Mouse (Mus musculus): ENCODE data around the gene Tnni2. TPM values are rescaled to one million over a fixed set of nuclear protein-coding genes. Genes with fewer than 3 reads are reported as not detected.
A peak's percentile ranks its signal among the peaks of the same experiment; 100 is the strongest.

Tnni2 gene
- polyA plus RNA-seq, 1 experiment from 2014 or later = 1.2 TPM

DNA sequence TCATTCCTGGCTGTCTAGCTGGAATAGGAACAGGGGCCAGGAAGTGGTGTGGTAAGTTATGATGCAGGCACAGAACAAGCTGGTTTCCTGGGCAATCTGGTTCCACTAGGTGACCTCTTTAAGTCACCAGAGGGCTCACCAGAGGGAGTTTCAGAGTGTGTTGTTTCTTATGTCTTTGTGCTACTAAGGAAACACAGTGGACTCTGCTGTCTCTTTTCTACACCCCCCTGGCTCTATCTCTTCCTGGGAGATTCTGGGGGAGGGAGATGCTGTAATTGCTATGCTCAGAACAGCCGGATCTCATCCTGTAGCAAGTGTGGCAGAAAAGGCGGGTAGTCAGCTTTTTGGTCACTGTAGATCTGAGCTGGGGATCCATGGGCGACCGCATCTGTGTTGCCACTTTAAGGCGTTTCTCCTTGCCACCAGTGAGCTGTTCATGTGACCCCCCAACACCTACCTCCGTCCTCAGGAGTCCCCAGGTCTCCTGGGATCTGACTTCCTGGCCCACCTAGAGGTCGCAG, 28.6 kb downstream of the Tnni2 start:
- 0 out of 2 replicates have a peak, but pooled peaks cover 6% of the 10 kb centered on the region for H3K27me3 ChIP-seq (ENCODE audit: insufficient read depth, poor library complexity, severe bottlenecking)
- peak overlapping the region; percentile 92 for H3K27ac ChIP-seq
- no peaks in the 10 kb centered on the region for H3K36me3 ChIP-seq
- H3K4me1 ChIP-seq (replicated peaks) = peaks cover 49% of the 10 kb centered on the region
- WGBS = 84% methylated on average over 7 of the region's 7 CpGs
- H3K4me3 ChIP-seq = no peak overlapping the region
- H3K9me3 ChIP-seq = no peaks in the 10 kb centered on the region
- no peak for DNase-seq (ENCODE audit: low spot score)

DNA sequence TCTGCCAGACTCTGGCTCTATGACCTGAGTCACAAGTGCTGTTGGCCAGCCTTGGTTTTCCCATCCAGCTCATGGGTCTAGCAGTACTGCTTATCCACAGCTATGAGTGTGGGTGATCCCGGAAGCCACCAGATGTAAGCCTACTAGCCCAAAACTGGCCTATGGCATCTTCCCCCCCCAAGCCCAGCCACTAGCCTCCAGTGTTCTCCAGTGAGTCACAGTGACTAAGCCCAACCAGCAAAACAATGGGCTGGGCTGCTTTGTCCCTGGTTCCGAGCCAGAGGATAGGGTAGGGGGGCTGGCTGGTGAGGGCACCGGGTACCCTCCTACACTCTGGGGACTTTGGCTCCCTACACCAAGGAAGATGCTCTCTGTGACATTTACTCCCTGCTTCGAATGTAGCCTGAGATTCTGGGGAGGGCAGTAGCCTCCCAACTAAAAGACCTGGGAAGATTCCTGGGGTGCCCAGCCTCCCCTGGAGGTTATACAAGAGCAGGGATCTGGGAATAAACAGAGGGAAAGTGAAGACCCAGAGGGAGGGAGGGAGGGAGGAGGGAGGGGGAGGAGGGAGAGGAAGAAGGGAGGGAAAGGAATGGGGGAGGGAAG, 29.3 kb downstream of the Tnni2 start:
- no peaks in the 10 kb centered on the region for H3K36me3 ChIP-seq
- peak; percentile 63 for DNase-seq (ENCODE audit: low spot score)
- peaks cover 55% of the 10 kb centered on the region for H3K4me1 ChIP-seq (replicated peaks)
- H3K27me3 ChIP-seq (ENCODE audit: insufficient read depth, poor library complexity, severe bottlenecking) = 0 out of 2 replicates have a peak, but pooled peaks cover under 1% of the 10 kb centered on the region
- WGBS = 23% methylated on average over 4 of the region's 4 CpGs
- peak overlapping the region; percentile 92 for H3K27ac ChIP-seq
- H3K9me3 ChIP-seq = no peaks in the 10 kb centered on the region
- H3K4me3 ChIP-seq = no peak overlapping the region

DNA sequence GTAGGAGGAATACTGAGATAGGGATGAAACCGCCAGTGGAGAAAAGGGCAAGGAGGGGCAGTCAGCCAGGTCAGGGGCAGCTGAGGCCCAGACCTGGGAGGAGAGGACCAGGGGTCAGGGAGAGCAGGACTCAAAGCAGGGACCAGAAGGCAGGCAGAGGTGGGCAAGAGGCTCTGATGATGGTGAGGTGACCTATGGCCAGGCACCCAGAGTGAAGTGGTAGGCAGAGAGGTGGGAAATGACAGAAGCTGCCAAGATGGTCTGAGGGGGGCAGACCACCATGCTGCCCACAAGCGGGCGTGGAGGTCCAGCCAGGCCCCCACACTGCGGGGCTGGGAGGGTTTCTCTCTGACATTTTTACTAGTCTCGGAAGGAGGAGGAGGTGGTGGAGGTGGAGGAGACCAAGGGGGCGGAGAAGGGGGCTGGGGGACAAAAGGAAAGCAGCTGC, 29.8 kb downstream of the Tnni2 start:
- DNase-seq (ENCODE audit: low spot score) = no peak
- Histone ChIP-seq H3K27me3 (ENCODE audit: insufficient read depth, poor library complexity, severe bottlenecking) (no peaks in the 10 kb centered on the region), H3K4me3 (no peak overlapping the region), H3K9me3 (no peaks in the 10 kb centered on the region), H3K27ac (peak overlapping the region; percentile 92), H3K36me3 (no peaks in the 10 kb centered on the region), H3K4me1 (replicated peaks) (peaks cover 59% of the 10 kb centered on the region)
- 16% methylated on average over 6 of the region's 6 CpGs for WGBS

DNA sequence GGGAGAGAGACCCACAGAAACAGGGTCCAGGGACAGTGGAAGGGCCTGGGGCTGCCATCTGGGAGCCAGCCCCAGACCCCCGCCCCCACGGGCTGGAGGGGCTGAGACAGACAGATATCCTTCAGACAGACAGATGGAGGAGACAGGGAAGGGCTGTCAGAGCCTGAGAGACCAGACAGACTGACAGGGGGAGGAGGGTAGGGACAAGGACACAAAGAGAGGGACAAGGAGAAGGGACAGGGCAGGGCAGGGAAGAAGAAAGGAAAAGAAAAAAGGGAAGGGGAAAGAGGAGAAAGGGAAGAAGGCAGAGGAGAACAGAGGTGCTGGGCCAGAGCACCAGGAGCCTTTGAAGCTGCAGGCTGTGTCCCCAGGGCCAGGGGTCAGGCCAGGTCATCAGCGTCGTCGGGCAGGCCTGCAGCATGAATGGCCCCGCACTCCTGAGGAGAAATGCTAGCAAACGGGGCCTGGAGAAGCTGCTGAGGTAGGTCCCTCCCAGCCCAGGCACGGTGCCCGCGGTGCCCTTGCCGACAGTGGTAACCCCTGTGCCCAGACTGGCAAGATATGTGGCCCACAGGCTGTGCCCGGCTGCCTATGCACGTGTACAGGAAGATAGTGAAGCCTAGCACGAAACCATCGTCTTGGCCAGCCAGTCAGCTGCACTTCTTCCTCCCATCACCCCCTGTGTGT, 30.4 kb downstream of the Tnni2 start:
- Histone ChIP-seq H3K27ac (peak overlapping the region; percentile 92), H3K4me1 (replicated peaks) (peaks cover 65% of the 10 kb centered on the region), H3K4me3 (peak overlapping the region; percentile 18), H3K27me3 (ENCODE audit: insufficient read depth, poor library complexity, severe bottlenecking) (no peaks in the 10 kb centered on the region), H3K9me3 (no peaks in the 10 kb centered on the region), H3K36me3 (no peaks in the 10 kb centered on the region)
- peak; percentile 59 for DNase-seq (ENCODE audit: low spot score)
- WGBS = 27% methylated on average over 15 of the region's 15 CpGs

DNA sequence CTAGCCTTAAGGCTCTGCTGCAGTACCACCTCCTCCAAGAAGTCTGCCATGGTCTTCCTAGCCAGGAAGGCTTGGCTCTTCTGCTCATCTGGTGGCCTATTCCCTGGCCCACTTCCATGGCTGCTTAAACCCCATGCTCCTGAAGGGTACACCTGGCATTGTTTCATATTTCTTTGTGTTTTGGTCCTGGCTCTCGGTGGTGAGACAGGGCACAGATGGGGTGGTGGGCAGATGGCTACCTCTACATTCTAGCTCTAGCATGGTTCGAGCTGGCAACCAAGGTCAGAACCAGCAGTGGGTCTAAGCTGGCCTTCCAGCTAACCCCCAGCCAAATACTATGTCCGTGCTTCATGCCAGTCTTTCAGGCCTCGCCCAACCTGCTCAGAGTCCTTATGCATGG, 31.3 kb downstream of the Tnni2 start:
- 88% methylated on average over 4 of the region's 4 CpGs for WGBS
- Histone ChIP-seq H3K4me3 (no peak overlapping the region), H3K36me3 (no peaks in the 10 kb centered on the region), H3K9me3 (no peaks in the 10 kb centered on the region), H3K4me1 (replicated peaks) (peaks cover 74% of the 10 kb centered on the region), H3K27me3 (ENCODE audit: insufficient read depth, poor library complexity, severe bottlenecking) (no peaks in the 10 kb centered on the region), H3K27ac (peak overlapping the region; percentile 92)
- no peak for DNase-seq (ENCODE audit: low spot score)

DNA sequence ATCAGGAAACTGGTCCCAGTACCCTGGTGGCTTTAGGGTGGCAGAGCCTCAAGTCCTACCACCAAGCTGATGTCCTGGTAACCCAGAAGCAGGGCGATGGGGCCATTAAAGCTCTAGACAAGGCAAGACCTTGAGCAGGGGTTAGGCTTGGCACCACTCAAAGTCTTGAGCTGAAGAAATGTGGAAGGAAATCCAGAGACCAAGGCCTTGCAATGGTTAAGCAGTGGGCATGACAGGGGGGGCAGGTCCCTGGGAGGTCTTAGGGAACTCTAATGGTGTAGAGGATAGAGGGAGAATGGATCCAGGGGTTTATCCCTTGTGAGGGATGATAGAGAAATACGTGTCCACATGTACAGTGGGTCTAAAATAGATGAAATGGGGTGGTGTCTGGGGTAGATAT, 31.9 kb downstream of the Tnni2 start:
- WGBS = 95% methylated on average over 2 of the region's 2 CpGs
- H3K4me3 ChIP-seq = no peak overlapping the region
- H3K4me1 ChIP-seq (replicated peaks) = peaks cover 80% of the 10 kb centered on the region
- no peaks in the 10 kb centered on the region for H3K27me3 ChIP-seq (ENCODE audit: insufficient read depth, poor library complexity, severe bottlenecking)
- H3K9me3 ChIP-seq = no peaks in the 10 kb centered on the region
- no peaks in the 10 kb centered on the region for H3K36me3 ChIP-seq
- no peak for DNase-seq (ENCODE audit: low spot score)
- peak overlapping the region; percentile 92 for H3K27ac ChIP-seq

DNA sequence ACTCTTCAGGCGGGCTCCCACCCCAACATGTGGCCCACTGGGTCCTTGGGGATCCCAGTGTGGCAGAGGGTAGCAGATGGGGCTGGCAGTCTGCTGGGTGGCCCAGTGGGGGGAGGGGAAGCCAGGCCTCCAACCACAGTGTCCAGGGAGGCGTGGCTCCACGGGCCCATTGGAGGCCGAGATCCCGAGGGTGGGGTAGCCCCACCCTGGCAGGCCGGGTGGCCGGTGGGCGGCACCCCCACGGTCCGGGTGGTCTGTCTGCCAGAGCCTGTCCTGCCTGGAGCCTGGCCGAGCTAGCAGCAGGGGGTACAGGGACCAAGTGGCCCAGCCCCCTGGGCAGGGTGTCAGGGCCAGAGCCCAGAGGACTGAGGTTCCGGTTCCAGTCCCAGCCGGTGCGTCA, 33.2 kb downstream of the Tnni2 start:
- Histone ChIP-seq H3K27ac (peak overlapping the region; percentile 74), H3K36me3 (no peaks in the 10 kb centered on the region), H3K27me3 (ENCODE audit: insufficient read depth, poor library complexity, severe bottlenecking) (no peaks in the 10 kb centered on the region), H3K9me3 (no peaks in the 10 kb centered on the region), H3K4me1 (replicated peaks) (peaks cover 92% of the 10 kb centered on the region), H3K4me3 (no peak overlapping the region)
- WGBS = 82% methylated on average over 14 of the region's 14 CpGs
- no peak for DNase-seq (ENCODE audit: low spot score)

DNA sequence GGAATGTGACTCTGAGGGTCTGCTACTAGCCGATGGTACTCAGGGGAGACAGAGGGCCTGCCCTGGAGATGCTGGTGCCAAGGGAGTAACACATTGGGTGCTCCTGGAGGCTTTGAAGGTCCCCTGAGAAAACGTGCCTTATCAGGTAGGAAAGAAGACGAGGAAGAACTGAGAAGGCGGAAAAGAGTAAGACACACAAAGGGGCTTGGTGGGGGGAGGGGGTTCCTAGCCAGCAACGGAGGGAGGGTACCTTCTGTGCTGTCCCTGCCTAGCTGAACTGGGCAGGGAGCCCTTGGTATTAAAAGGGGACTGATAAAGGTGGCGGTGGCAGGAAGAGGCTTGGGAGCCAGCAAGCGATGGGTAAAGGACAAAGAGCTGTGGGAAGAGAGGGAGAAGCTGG, 34.0 kb downstream of the Tnni2 start:
- DNase-seq (ENCODE audit: low spot score) = no peak

DNA sequence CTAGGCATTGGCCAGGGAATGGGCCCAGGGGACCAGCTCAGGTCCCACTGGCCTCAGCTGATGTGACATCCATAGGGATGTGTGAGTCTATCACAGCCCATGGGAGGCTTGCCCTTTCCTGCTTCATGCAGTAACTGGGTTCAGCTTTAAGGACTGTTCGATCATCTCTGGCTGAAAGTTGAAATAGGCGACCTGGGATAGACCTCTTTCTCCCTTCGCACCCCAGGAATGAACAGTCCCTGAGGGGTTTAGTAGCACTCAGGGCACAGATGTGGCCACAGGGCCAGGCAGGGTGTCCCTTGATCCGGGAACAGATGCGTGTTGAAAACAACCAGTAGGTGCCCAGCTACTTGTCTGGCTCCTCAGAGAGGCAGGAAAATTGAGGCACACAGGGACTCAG, 34.7 kb downstream of the Tnni2 start:
- Histone ChIP-seq H3K36me3 (no peaks in the 10 kb centered on the region), H3K9me3 (no peaks in the 10 kb centered on the region), H3K27me3 (ENCODE audit: insufficient read depth, poor library complexity, severe bottlenecking) (no peaks in the 10 kb centered on the region), H3K27ac (peak overlapping the region; percentile 74; the same call in 1 of the 2 replicates), H3K4me1 (replicated peaks) (peaks cover 87% of the 10 kb centered on the region), H3K4me3 (no peak overlapping the region)
- WGBS = 83% methylated on average over 5 of the region's 5 CpGs
- no peak for DNase-seq (ENCODE audit: low spot score)

More for the DNA sequence above, 34.0 kb downstream of the Tnni2 start:
- H3K27ac ChIP-seq = peak overlapping the region; percentile 74
- H3K4me3 ChIP-seq = no peak overlapping the region
- peaks cover 87% of the 10 kb centered on the region for H3K4me1 ChIP-seq (replicated peaks)
- H3K27me3 ChIP-seq (ENCODE audit: insufficient read depth, poor library complexity, severe bottlenecking) = no peaks in the 10 kb centered on the region
- no peaks in the 10 kb centered on the region for H3K9me3 ChIP-seq
- H3K36me3 ChIP-seq = no peaks in the 10 kb centered on the region
- WGBS = 69% methylated on average over 7 of the region's 7 CpGs

DNA sequence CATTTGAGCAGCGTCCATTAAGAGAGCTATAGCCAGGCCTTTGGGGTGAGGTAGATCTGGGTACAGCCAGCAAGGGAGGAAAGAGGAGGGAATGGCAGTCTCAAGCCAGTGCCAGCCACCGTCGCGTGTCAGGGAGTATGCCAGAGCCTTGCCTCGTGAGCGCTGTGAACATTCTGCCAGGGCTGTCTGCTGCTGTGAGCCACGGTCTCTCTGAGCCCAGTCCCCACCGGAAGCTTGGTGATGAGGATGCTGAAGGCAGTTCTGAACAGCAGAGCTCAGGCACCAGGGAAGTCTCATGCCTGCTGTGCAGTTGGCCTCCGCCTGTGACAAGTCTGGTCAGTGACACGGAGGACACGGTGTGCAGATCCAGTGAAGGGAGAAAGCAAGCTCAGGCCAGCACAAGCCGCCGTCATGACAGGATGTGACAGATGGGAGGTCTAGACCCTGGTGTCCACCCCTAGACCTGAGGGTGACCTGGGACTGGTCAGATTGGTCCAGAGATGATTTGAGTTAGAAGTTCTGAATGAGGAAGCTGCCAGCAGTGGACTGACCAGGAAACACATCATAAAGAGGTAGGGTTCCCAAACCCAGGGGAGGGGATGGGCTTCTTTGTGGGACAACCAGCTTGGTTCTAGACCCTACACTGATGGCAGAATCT, 35.3 kb downstream of the Tnni2 start:
- no peak for DNase-seq (ENCODE audit: low spot score)
- H3K36me3 ChIP-seq = no peaks in the 10 kb centered on the region
- peaks cover 87% of the 10 kb centered on the region for H3K4me1 ChIP-seq (replicated peaks)
- no peaks in the 10 kb centered on the region for H3K27me3 ChIP-seq (ENCODE audit: insufficient read depth, poor library complexity, severe bottlenecking)
- 89% methylated on average over 13 of the region's 13 CpGs for WGBS
- H3K4me3 ChIP-seq = no peak overlapping the region
- H3K9me3 ChIP-seq = no peaks in the 10 kb centered on the region
- peak overlapping the region; percentile 75; the same call in 1 of the 2 replicates for H3K27ac ChIP-seq

DNA sequence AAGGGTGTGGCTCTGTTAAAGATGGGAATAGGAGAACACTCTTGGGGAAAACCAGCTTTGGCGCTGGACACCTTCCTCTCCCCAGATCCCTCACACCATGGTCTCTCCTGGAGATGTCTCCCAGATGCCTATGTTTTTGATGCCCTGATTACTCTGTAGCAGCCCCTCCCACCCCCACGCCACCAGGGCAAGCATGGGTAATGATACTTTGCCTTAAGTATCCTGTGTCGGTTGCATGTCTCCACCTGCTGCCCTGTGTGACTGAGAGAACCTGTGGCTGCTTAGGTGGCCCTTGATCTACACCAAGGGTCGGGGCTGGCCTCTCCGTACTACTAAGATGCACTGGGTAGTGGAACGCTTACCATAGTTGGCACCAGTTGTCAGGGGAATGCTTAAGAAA, 36.4 kb downstream of the Tnni2 start:
- Histone ChIP-seq H3K4me1 (replicated peaks) (peaks cover 87% of the 10 kb centered on the region), H3K36me3 (no peaks in the 10 kb centered on the region), H3K9me3 (no peaks in the 10 kb centered on the region), H3K4me3 (no peak overlapping the region), H3K27me3 (ENCODE audit: insufficient read depth, poor library complexity, severe bottlenecking) (0 out of 2 replicates have a peak, but pooled peaks cover 3% of the 10 kb centered on the region), H3K27ac (peak overlapping the region; percentile 75)
- WGBS = 90% methylated on average over 6 of the region's 6 CpGs
- DNase-seq (ENCODE audit: low spot score) = no peak

DNA sequence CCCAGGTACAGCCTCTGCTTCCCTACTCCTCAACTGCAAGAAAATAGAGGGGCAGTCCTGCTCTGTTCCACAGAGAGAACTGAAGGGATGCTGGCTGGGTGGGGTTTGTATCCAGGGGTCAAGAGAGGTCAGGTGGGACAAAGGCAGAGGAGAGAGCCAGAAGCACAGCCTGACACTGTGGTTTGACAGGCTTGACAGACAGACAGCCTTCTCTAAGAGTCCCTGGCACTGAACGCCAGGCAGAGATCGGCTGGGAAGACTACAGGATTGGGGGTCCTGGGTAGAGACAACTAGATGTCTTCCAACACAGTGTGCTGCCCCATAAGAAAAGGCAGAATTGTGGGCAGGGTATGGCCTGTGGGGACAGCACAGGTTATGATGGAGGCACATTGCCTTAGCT, 37.0 kb downstream of the Tnni2 start:
- H3K27ac ChIP-seq = peak overlapping the region; percentile 75
- H3K4me3 ChIP-seq = no peak overlapping the region
- peaks cover 88% of the 10 kb centered on the region for H3K4me1 ChIP-seq (replicated peaks)
- H3K36me3 ChIP-seq = no peaks in the 10 kb centered on the region
- H3K9me3 ChIP-seq = no peaks in the 10 kb centered on the region
- DNase-seq (ENCODE audit: low spot score) = no peak
- 33% methylated on average over 2 of the region's 2 CpGs for WGBS
- peaks cover 8% of the 10 kb centered on the region; the same call in 1 of the 2 replicates for H3K27me3 ChIP-seq (ENCODE audit: insufficient read depth, poor library complexity, severe bottlenecking)

DNA sequence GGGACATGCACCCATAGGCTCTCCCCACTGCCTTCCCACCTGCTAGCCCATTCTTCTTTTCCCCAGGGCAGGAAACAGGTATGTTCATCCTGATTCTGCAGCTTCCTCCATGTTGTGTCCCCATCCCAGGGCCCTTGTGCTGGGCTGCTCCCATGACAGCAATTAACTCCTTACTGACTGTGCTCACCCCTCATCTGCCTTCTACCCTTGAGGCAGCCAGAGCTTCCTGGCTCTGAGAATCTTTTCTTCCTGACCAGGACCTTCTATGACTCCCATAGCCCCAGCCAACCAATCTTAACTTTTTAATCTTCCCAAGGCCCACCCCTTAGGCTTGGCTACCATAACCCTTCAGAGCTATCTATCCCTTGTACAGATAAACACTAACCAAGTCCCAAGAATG, 37.7 kb downstream of the Tnni2 start:
- Histone ChIP-seq H3K36me3 (no peaks in the 10 kb centered on the region), H3K27me3 (ENCODE audit: insufficient read depth, poor library complexity, severe bottlenecking) (peaks cover 15% of the 10 kb centered on the region; the same call in 1 of the 2 replicates), H3K9me3 (no peaks in the 10 kb centered on the region), H3K4me3 (no peak overlapping the region), H3K27ac (peak overlapping the region; percentile 75), H3K4me1 (replicated peaks) (peaks cover 86% of the 10 kb centered on the region)
- no peak for DNase-seq (ENCODE audit: low spot score)

All from hindbrain, embryonic 10.5 days (tissue).